Mouse (Mus musculus) bone marrow macrophage, adult 2 months (primary cell): ENCODE measurements around the gene Ankrd13b.

Experiments used
- CTCF ChIP-seq: IDR thresholded peaks from 2 replicates; pipeline ENCODE4 v1.5.1; 2012; ENCODE audit warnings: low read depth, mild to moderate bottlenecking, low read length, moderate library complexity
- POLR2A ChIP-seq: IDR thresholded peaks from 2 replicates; pipeline ENCODE4 v1.6.1; 2012; ENCODE audit warnings: mild to moderate bottlenecking, low read depth, low read length, borderline replicate concordance

DNA sequence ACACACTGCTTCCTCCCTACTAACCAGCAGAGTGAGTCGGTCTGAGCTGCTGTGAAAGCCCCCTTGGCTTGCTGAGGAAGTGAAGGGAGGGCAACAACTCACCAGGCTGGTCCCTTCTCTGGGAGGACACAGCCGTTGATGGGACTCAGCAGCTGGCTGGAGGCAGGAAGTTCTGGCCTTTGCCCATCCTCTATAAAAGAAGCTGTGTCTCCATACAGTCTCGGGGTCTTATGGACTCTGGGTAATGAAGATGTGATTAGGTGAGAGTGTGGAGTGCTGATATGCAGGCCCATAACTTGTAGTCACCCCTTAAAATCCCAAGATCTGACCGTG, 4.8 kb upstream of the Ankrd13b start:
- TF ChIP-seq CTCF (no peak), POLR2A (no peak)
